Comparison of ENCODE assay signal across 8 mouse cellular contexts in genomic region chr2:80639398-80639797, GRCm38 (mm10). TPM values are rescaled to one million over a fixed set of nuclear protein-coding genes. Genes with fewer than 3 reads are reported as not detected.
A peak's percentile ranks its signal among the peaks of the same experiment; 100 is the strongest.
DNase-seq lines count a peak whose midpoint lies in the region; ATAC-seq and TF ChIP-seq lines count a peak whose summit lies in the region.

No protein-coding gene starts in this region.

- peak overlapping the region; percentile 91; the same call in 1 of the 2 replicates for H3K27ac ChIP-seq in layer of hippocampus, adult 2 months
- H3K27ac ChIP-seq in bone marrow macrophage, adult 2 months (ENCODE audit: insufficient read depth, low read depth, low read length) = no peak overlapping the region
- no peak overlapping the region for H3K27ac ChIP-seq in hindbrain, embryonic 15.5 days (replicated peaks)
- peak overlapping the region; percentile 83 for H3K27ac ChIP-seq in midbrain, embryonic 15.5 days

- H3K9me3 ChIP-seq in hindbrain, embryonic 15.5 days = no peaks in the 10 kb centered on the region
- no peaks in the 10 kb centered on the region for H3K9me3 ChIP-seq in midbrain, embryonic 15.5 days

- H3K9ac ChIP-seq in hindbrain, embryonic 15.5 days = peak overlapping the region; percentile 57
- peak overlapping the region; percentile 55 for H3K9ac ChIP-seq in midbrain, embryonic 15.5 days

- TF ChIP-seq CTCF in layer of hippocampus, adult 2 months (conservative IDR thresholded peaks at IDR 0.05) = no peak
- no peak for TF ChIP-seq CTCF in bone marrow macrophage, adult 2 months (IDR thresholded peaks at IDR 0.05; ENCODE audit: low read depth, low read length)

- ATAC-seq in hindbrain, embryonic 15.5 days (ENCODE audit: low FRiP score, low read depth) = no peak
- no peak for ATAC-seq in midbrain, embryonic 15.5 days (replicated peaks)
- no peak for ATAC-seq in granulocyte monocyte progenitor cell, adult 5-6 weeks (replicated peaks; ENCODE audit: poor library complexity, severe bottlenecking)

- peaks cover 16% of the 10 kb centered on the region; the same call in 1 of the 2 replicates for H3K36me3 ChIP-seq in hindbrain, embryonic 15.5 days
- peaks cover 12% of the 10 kb centered on the region; the same call in 1 of the 2 replicates for H3K36me3 ChIP-seq in midbrain, embryonic 15.5 days (replicated peaks)

- no peaks in the 10 kb centered on the region for H3K27me3 ChIP-seq in hindbrain, embryonic 15.5 days
- no peaks in the 10 kb centered on the region for H3K27me3 ChIP-seq in midbrain, embryonic 15.5 days (replicated peaks)

- peak overlapping the region; percentile 67 for H3K4me2 ChIP-seq in hindbrain, embryonic 15.5 days
- H3K4me2 ChIP-seq in midbrain, embryonic 15.5 days = peak overlapping the region; percentile 60

- 11% methylated on average over 8 of the region's 8 CpGs for WGBS in hindbrain, embryonic 15.5 days
- 14% methylated on average over 8 of the region's 8 CpGs for WGBS in midbrain, embryonic 15.5 days

- H3K4me3 ChIP-seq in layer of hippocampus, adult 2 months = peak overlapping the region; percentile 64
- H3K4me3 ChIP-seq in bone marrow macrophage, adult 2 months (ENCODE audit: insufficient read depth, low read length) = peak overlapping the region; percentile 97
- H3K4me3 ChIP-seq in hindbrain, embryonic 15.5 days = peak overlapping the region; percentile 65
- peak overlapping the region; percentile 96 for H3K4me3 ChIP-seq in midbrain, embryonic 15.5 days

- TF ChIP-seq POLR2A in bone marrow macrophage, adult 2 months (IDR thresholded peaks at IDR 0.05; ENCODE audit: borderline replicate concordance, low read depth, low read length) = no peak

- DNase-seq in layer of hippocampus, adult 2 months (ENCODE audit: low spot score in 2 of 2) = no peak
- no peak for DNase-seq in layer of hippocampus, postnatal 25 days (ENCODE audit: extremely low spot score in 1 of 2, low spot score in 1 of 2)
- DNase-seq in gastrocnemius, adult 18-20 months (ENCODE audit: low spot score) = no peak
- DNase-seq in adrenal gland, postnatal 10 days = no peak

- H3K4me1 ChIP-seq in bone marrow macrophage, adult 2 months (ENCODE audit: control insufficient read depth, insufficient read depth, low read length) = peaks cover 11% of the 10 kb centered on the region
- peaks cover 9% of the 10 kb centered on the region for H3K4me1 ChIP-seq in hindbrain, embryonic 15.5 days (replicated peaks)
- H3K4me1 ChIP-seq in midbrain, embryonic 15.5 days = peaks cover 9% of the 10 kb centered on the region

RNA-seq across cellular contexts. Expression of gene Nup35, which starts 22.4 kb away (rescaled TPM):
- total RNA-seq in layer of hippocampus, adult 2 months (2021) = 10 to 100 TPM; 16.5 to 18.8 TPM
- 10 to 100 TPM; 18.2 to 19.9 TPM for total RNA-seq in layer of hippocampus, postnatal 25 days (2021)
- 10.8 and 12.9 TPM in 2 replicates for polyA plus RNA-seq in bone marrow macrophage, adult 2 months (2012; ENCODE audit: insufficient read depth, insufficient read length, missing spikeins)
- 52.5 and 53.7 TPM in 2 replicates for polyA plus RNA-seq in hindbrain, embryonic 15.5 days (2015; fragmentation: Nextera tagmentation; extraction: Ambion mirVana)
- 57.4 and 58.4 TPM in 2 replicates for polyA plus RNA-seq in midbrain, embryonic 15.5 days (2015; fragmentation: Nextera tagmentation; extraction: Ambion mirVana)
- total RNA-seq in granulocyte monocyte progenitor cell, adult 5-6 weeks (2014; fragmentation: Nextera tagmentation) = 22.2 and 37.5 TPM in 2 replicates
- 35.3 and 49.2 TPM in 2 replicates for total RNA-seq in granulocyte monocyte progenitor cell, adult 5-6 weeks (2017)
- total RNA-seq in gastrocnemius, adult 18-20 months (2021) = 1 to 10 TPM; 8.6 to 9.1 TPM
- total RNA-seq in adrenal gland, postnatal 10 days (2021) = 10 to 100 TPM; 14.6 to 18.6 TPM

RNA-seq across cellular contexts. Expression of gene Dusp19, which starts 22.6 kb away (rescaled TPM):
- total RNA-seq in layer of hippocampus, adult 2 months (2021) = 10 to 100 TPM; 27.9 to 28.4 TPM
- 10 to 100 TPM; 27.2 to 28.1 TPM for total RNA-seq in layer of hippocampus, postnatal 25 days (2021)
- 6.2 and 6.8 TPM in 2 replicates for polyA plus RNA-seq in bone marrow macrophage, adult 2 months (2012; ENCODE audit: insufficient read depth, insufficient read length, missing spikeins)
- polyA plus RNA-seq in hindbrain, embryonic 15.5 days (2015; fragmentation: Nextera tagmentation; extraction: Ambion mirVana) = 16.1 and 16.2 TPM in 2 replicates
- polyA plus RNA-seq in midbrain, embryonic 15.5 days (2015; fragmentation: Nextera tagmentation; extraction: Ambion mirVana) = 15.4 and 18.0 TPM in 2 replicates
- 10.3 and 11.5 TPM in 2 replicates for total RNA-seq in granulocyte monocyte progenitor cell, adult 5-6 weeks (2014; fragmentation: Nextera tagmentation)
- total RNA-seq in granulocyte monocyte progenitor cell, adult 5-6 weeks (2017) = 6.2 and 13.1 TPM in 2 replicates
- total RNA-seq in gastrocnemius, adult 18-20 months (2021) = 10 to 100 TPM; 10.6 to 10.8 TPM
- total RNA-seq in adrenal gland, postnatal 10 days (2021) = 10 to 100 TPM in 1 of 2 experiments, 1 to 10 TPM in 1; 9.0 to 13.3 TPM

RNA-seq across cellular contexts. Expression of gene Nckap1, which starts 58.2 kb away (rescaled TPM):
- 100 to 1,000 TPM; 541 to 558 TPM for total RNA-seq in layer of hippocampus, adult 2 months (2021)
- total RNA-seq in layer of hippocampus, postnatal 25 days (2021) = 100 to 1,000 TPM; 553 to 555 TPM
- polyA plus RNA-seq in bone marrow macrophage, adult 2 months (2012; ENCODE audit: insufficient read depth, insufficient read length, missing spikeins) = 0.83 and 2.8 TPM in 2 replicates
- 101 and 104 TPM in 2 replicates for polyA plus RNA-seq in hindbrain, embryonic 15.5 days (2015; fragmentation: Nextera tagmentation; extraction: Ambion mirVana)
- polyA plus RNA-seq in midbrain, embryonic 15.5 days (2015; fragmentation: Nextera tagmentation; extraction: Ambion mirVana) = 97.0 and 97.2 TPM in 2 replicates
- total RNA-seq in granulocyte monocyte progenitor cell, adult 5-6 weeks (2014; fragmentation: Nextera tagmentation) = 0.11 TPM in 1 of 2 replicates, not detected in the other
- total RNA-seq in granulocyte monocyte progenitor cell, adult 5-6 weeks (2017) = 1.3 and 1.7 TPM in 2 replicates
- 10 to 100 TPM; 39.8 to 45.3 TPM for total RNA-seq in gastrocnemius, adult 18-20 months (2021)
- total RNA-seq in adrenal gland, postnatal 10 days (2021) = 100 to 1,000 TPM; 111 to 115 TPM

Comparison
In these comparisons a context has a peak if more than half of its experiments do, and no peak if none do; other contexts are left out.
1. H3K27ac ChIP-seq: peak in layer of hippocampus, adult 2 months (single experiment) and midbrain, embryonic 15.5 days (single experiment); none in bone marrow macrophage, adult 2 months (single experiment) and hindbrain, embryonic 15.5 days (single experiment).
2. RNA of gene Nckap1, which starts 58.2 kb away (total RNA-seq): 541 to 558 TPM in layer of hippocampus, adult 2 months, 553 to 555 TPM in layer of hippocampus, postnatal 25 days, 111 to 115 TPM in adrenal gland, postnatal 10 days and 39.8 to 45.3 TPM in gastrocnemius, adult 18-20 months; 0.11 to 1.7 TPM in granulocyte monocyte progenitor cell, adult 5-6 weeks; every median in the first group is over 10 times any median in the second.
3. Peak in every context shown above with its lines, with median percentiles within 50 percentile points of each other: H3K4me3 ChIP-seq.